Mouse (Mus musculus): ENCODE results near the gene Syce2. TPM values are rescaled to one million over a fixed set of nuclear protein-coding genes. Genes with fewer than 3 reads are reported as not detected.
A peak's percentile ranks its signal among the peaks of the same experiment; 100 is the strongest.
"Not testable (repeated sequence)": the region's sequence is repeated elsewhere in the genome, so short reads cannot be mapped to it uniquely, and the experiment has no call there.

Gene Syce2
- total RNA-seq (2021), result 10 to 100 TPM; 16.1 to 21.1 TPM
- long read RNA-seq, experiment 1, transcript Syce2-202 (5 exons, 1,686 nt), result major isoform, 7 of 15 reads
- long read RNA-seq, experiment 1, transcript Syce2-201 (4 exons, 685 nt), result minor isoform, 6 of 15 reads
- long read RNA-seq, experiment 1, partial matches to known transcripts, result 2 of 15 reads
- long read RNA-seq, experiment 1, other reads (novel, unspliced or antisense), result 0 of 15 reads
- long read RNA-seq, experiment 2, transcript Syce2-201 (4 exons, 685 nt), result major isoform, 13 of 25 reads
- long read RNA-seq, experiment 2, transcript Syce2-202 (5 exons, 1,686 nt), result minor isoform, 9 of 25 reads
- long read RNA-seq, experiment 2, partial matches to known transcripts, result 2 of 25 reads
- long read RNA-seq, experiment 2, other reads (novel, unspliced or antisense), result 1 of 25 reads

- peak; percentile 91 for DNase-seq
Measured at GRCm38 (mm10) chr8:84871376-84872308, at the start of gene Syce2. Gene Syce2 (plus strand): TSS chr8:84872111.

- no peak for DNase-seq
Measured at GRCm38 (mm10) chr8:84822723-84823122, 49.2 kb upstream of the Syce2 start, which contains the start of gene Dand5. Gene Dand5 (minus strand): TSS chr8:84822823.

DNA sequence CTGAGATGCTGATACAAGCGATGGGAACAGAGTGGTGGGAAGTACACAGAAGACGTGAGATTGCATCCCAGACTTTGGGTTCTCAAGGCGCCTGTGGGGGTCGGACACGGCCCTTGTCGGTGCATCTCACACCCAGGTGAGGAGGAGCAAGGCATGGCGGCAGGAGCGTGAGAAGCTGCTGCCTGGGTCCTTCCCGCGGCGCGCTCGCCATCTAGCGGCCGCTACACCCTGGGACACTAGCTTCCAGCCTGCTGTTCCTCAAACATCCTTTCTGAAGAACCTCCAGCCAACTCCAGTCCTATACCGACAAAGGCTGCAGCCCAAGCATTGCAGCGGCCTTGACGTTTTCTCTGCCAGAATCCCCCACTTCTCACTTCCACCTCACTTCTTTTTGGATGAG is 48.3 kb upstream of the Syce2 start:
- DNase-seq, result peak; percentile 74

- DNase-seq, result no peak
Measured at GRCm38 (mm10) chr8:84825636-84826035, 46.3 kb upstream of the Syce2 start.

GRCm38 (mm10) chr8:84826518-84826917 is 45.4 kb upstream of the Syce2 start:
- DNase-seq, result not testable (repeated sequence)

DNA sequence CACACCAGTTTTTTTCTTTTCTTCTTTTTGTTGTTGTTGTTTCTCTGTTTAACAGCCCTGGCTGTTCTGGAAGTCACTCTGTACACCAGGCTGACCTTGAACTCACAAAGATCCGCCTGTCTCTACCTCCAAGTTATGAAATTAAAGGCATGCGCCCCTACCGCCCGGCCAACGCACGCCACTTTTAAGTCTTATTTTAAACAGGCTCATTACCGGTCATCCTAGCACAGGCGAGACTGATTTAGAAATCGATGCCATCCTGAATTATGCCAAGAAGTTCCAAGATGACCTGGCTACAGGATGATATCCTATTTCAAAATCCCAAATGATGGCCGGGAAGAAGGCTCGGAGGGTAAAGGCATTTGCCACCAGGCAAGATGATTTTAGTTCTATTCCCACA is 40.4 kb upstream of the Syce2 start, which contains the start of gene Gadd45gip1:
TSS of gene Gadd45gip1 (plus strand) at position 33 of the 400 bp plus-strand sequence.
- peak; percentile 54 for DNase-seq

- peak; percentile 92 for DNase-seq
Measured at GRCm38 (mm10) chr8:84832034-84832717, 39.7 kb upstream of the Syce2 start.

- DNase-seq, result no peak
Measured at GRCm38 (mm10) chr8:84832759-84833742, 38.9 kb upstream of the Syce2 start.

DNA sequence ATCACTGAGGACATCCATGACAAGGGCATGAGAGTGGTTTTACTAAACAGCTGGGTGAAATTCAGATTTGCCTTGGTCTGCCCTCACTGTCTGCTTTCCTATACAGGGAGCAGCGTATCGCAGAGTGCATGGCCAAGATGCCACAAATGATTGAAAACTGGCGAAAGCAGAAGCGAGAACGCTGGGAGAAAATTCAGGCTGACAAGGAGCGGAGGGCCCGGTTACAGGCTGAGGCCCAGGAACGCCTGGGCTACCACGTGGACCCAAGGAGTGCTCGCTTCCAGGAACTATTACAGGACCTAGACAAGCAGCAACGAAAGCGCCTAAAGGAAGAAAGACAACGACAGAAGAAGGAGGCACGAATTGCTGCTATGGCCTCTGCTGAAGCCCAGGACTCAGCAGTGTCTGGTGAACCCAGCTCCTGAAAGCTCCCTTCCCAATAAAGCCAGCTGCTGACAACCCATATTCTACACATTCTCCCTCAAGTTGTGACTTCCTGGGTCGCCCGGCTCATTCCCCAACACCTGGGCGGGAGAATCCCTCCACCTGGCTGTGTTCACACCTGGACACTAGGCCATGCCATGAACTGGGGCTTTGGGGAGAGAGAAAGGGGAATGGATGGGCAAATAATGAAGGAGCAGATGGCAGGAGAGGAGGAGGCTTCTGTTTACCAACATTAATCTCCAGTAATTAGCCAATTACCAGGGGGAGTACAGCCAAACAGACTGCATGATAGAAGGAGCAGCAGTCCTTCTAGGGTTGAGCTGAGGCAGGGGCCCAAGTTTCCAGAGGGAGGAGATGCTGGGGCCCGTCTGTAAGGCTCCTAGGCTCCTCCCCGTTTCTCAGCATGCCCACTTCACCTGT is 37.7 kb upstream of the Syce2 start:
- DNase-seq, result no peak

DNA sequence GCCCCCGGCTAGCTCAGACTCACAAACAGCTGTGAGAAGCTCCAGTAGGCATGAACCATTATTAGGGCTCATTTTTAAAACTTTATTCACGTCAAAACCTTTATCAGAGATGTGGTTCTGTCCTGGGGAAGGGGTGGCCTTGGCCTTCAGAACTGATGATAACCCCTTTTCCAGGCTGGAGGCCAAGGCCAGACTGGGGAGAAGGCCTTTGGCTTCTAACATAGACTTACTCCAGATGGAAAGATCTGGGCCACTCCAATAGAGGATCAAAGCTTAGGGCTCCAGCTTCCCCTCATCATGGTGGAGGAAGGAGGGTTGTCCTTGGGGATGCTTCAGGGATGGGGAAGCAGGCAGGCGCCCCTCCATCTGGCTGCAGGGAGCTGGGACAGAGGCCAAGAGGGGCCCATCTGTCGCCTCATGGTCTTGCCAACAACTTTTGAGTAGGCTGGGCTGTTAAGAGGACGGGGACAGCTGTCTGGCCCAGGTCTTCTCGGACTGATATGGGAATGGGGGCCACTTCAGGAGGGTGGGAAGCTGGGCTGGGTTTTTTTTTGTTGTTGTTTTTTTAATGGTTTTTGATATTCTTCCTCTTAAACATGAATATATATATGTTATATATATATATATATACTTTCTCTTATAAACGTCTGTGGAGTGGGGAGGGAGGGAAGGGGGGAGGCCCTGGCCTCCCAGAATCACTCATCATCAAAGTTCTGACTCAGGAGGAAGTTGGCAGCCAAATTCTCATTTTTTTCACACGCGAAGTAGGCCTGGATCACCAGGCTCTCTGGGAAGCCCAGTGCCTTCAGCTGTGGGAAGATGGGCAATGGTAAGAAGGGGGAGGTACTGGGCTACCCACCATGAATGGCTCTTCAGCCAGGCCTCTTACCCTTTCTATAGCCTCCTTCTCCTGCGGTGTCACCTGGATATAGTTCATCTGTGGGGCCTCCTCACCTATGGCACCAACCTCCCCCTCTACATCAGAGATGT is 36.8 kb upstream of the Syce2 start:
- DNase-seq, result peak; percentile 63

- no peak for DNase-seq
Measured at GRCm38 (mm10) chr8:84837149-84837911, 34.6 kb upstream of the Syce2 start.

DNA sequence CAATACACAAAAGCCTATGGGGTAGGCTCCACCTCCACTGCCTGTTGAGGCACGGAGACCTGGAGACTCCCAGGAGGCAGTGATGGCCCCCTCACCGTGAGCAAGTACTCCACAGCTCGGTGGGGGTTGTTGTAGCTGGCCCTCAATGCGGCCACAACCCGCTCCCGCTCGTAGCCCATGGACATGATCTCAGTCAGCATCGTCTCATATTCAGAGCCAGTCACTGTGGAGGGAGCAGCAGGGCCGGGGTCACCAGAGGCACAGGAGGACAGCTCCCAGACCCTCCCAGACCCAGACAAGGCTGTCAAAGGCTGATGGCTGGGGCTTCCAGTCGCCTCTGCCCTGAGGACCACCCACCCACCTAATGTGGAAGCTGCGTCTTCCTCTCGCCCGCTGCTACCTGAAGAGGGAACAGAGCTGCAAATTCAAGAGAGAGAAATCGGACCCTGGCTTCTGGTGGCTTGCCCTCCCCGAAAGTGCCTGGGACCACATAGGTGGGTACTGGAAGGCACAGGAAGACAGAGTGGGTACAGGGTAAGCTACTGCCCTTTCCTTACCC is 33.9 kb upstream of the Syce2 start:
- DNase-seq, result no peak

DNA sequence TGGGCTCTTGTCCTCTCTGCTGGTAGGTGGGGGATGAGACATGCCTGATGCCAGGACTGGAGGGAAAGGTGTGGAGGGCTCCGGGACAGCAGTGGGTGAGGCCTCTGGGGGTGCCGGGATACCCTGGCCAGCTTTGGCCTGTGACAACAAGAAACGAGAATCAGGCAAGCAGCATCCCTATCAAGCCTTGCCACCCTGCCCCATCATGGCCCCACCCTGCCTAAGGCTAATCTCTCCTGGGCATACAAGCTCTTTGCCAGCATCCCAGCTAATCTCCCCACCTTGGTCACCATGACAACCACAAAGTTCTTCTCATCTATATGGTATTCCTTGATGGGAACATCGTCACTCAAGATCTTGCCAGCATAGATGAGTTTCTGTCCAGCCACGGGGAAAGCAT is 33.4 kb upstream of the Syce2 start:
- no peak for DNase-seq

DNA sequence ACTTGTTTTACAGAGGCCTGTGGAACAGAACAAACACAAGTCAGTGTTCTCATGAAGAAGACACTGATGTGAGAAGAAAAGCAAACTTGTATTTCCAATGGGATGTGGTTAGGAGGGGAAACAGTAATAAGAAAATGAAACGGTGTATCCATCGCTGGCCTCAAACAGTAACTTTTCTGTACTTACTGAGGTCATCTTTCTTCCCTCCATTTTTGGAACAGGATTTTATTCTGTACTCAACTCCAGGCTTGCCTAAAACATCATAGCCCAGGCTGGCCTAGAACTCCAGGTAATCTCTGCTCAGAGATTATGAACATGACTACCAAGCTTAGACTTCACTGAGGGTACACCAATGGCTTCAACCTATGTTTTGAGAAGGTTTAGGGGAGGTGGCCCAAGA is 32.5 kb upstream of the Syce2 start:
- DNase-seq, result no peak

- DNase-seq, result no peak
Measured at GRCm38 (mm10) chr8:84839875-84840247, 32.0 kb upstream of the Syce2 start.

- DNase-seq, result peak; percentile 93
Measured at GRCm38 (mm10) chr8:84840248-84840999, 31.5 kb upstream of the Syce2 start, which contains the start of gene Rad23a. Gene Rad23a (minus strand): TSS chr8:84840665.

DNA sequence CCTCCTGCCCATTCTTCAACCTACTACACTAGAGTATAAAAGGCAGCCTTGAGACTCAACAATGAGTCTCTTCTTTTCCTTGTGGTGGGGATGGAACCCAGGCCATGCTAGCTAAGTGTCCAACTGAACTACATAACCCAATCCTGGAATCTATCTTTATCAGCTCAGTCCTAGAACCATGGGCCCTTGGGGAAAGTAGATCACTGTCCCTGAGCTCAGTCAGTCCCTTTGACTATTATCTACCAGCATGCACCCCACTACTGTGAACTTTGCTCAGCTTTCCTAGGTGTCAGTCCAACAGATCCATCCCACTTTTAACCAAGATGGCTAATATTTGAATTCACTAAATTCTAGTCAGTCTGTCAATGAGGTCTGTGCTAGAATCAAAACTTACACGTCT is 30.4 kb upstream of the Syce2 start:
- no peak for DNase-seq
